Mouse (Mus musculus): ENCODE results near the gene Usp31.

DNA sequence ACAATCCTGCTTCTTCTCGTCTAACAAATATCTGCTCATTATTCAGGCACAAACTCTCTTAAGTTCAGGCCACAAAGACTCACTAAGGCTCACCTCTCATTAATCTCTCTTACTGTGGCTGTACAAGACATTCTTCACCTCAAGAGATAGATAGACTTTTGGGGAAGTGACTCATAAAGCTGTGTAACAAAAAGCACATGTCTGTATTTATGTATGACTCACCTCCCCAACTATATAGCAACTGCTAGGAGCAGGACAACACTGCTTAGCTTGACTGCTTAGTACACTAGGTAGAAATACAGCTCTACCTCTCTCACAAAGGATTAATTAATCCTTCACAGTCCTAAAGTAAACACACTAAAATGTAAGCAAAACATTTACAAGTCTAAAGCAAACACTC, 46.3 kb downstream of the Usp31 start:
- no peak for TF ChIP-seq CTCF (IDR thresholded peaks at IDR 0.05; ENCODE audit: low read depth)
- no peak for TF ChIP-seq EP300 (IDR thresholded peaks at IDR 0.05; ENCODE audit: low read depth)

Data from heart, postnatal 0 days (tissue).